Mouse (Mus musculus): Measurements from ENCODE around the gene Olfr1209. TPM values are rescaled to one million over a fixed set of nuclear protein-coding genes. Genes with fewer than 3 reads are reported as not detected.

The Olfr1209 gene
- polyA plus RNA-seq (2015; fragmentation: Nextera tagmentation; extraction: Ambion mirVana), result not detected in 2 replicates

DNA sequence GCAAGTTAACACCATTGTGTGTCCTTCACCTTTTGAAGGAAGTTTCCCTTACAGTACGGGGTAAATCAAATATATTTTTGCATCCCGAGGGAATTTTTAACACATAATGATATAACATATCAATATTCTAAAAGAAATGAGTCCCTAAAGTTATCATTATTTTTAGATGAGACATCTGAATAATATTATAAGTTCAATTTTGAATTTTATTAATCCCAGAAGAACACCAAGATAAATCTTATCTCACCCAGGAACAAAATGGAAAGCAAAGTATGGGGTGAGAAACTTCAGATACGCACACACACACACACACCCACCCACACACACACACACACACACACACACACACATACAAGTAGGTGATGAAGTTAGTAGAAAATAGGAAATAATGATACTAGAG is at the start of gene Olfr1209:
Gene Olfr1209 (minus strand): TSS at position 101 of the 400 bp plus-strand sequence.
- DNase-seq (ENCODE audit: low spot score), result no peak

DNA sequence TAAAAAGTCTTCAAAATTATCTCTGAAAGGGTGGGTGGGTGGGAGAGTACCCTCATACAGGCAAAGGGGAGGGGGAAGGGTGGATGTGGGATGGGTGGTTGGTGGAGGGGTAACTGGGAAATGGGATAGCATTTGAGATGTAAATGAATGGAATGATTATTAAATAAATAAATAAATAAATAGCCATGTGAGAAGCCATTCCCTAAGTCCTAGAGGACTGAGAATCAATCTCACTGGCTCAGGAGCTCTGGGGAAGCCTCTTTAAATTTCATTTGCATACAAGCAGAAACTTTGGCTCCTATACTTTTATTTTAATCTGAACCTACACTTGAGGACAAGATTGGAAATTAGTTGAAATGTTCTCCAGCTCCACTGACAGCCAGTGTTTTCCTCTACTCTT is 38.7 kb upstream of the Olfr1209 start, which contains the start of gene Olfr1212:
Gene Olfr1212 (plus strand): TSS at position 301 of the 400 bp plus-strand sequence.
- DNase-seq (ENCODE audit: low spot score), result no peak

DNA sequence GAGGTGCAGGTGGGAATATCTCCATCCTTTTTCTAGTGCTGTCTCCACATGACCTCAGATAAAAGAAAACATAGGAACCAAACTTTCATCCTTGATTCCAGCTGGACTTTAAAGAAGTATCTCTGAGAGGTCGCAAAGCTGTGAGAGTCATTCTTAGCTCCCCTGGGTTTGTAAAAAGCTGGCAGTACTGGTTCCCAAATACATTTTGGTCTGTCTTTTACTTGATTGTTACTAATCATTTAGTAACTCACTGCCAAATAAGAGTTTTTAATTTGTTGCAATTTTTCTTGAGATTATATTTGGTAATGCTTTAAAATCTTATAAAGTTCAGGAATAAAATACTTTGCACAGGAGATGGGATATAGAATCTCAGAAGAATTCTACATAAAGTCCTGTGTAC is 23.1 kb upstream of the Olfr1209 start, which contains the start of gene Olfr1211:
Gene Olfr1211 (minus strand): TSS at position 101 of the 400 bp plus-strand sequence.
- DNase-seq (ENCODE audit: low spot score), result no peak

DNA sequence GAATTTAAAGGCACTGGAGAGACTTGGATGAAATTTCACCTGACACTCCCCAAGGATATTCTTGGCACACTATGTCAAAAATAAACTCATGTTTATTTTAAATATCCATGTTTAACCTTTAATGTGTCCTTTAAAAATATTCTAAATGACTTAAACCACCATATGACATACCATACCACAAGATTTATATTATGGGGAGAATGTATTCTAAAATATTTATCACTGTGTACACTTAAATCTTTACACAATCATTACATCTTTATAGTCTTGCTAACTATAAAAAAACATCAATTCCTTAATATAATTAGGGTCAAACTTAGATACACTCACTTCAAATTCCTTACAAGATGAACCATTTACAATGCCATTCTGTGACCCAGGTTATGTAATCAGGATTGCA is 12.7 kb downstream of the Olfr1209 start, which contains the start of gene Olfr1208:
Gene Olfr1208 (minus strand): TSS at position 101 of the 400 bp plus-strand sequence.
- no peak for DNase-seq (ENCODE audit: low spot score)

GRCm38 (mm10) chr2:88862931-88863330 is 52.0 kb downstream of the Olfr1209 start, which contains the start of gene Olfr1206:
Gene Olfr1206, plus strand, starts transcription at chr2:88863231.
- DNase-seq (ENCODE audit: low spot score), result no peak

Other genes with a start within 250 kb of the Olfr1209 start
- gene Olfr1193, start 239.5 kb downstream of the Olfr1209 start, polyA plus RNA-seq (2015; fragmentation: Nextera tagmentation; extraction: Ambion mirVana), result not detected in 2 replicates
- gene Olfr1195, start 226.0 kb downstream of the Olfr1209 start, polyA plus RNA-seq (2015; fragmentation: Nextera tagmentation; extraction: Ambion mirVana), result not detected in 2 replicates
- gene Olfr1196, start 210.6 kb downstream of the Olfr1209 start, polyA plus RNA-seq (2015; fragmentation: Nextera tagmentation; extraction: Ambion mirVana), result not detected in 2 replicates
- not detected in 2 replicates for gene Olfr1197, start 182.8 kb downstream of the Olfr1209 start, polyA plus RNA-seq (2015; fragmentation: Nextera tagmentation; extraction: Ambion mirVana)
- not detected in 2 replicates for gene Olfr1198, start 163.8 kb downstream of the Olfr1209 start, polyA plus RNA-seq (2015; fragmentation: Nextera tagmentation; extraction: Ambion mirVana)
- not detected in 2 replicates for gene Olfr1199, start 154.7 kb downstream of the Olfr1209 start, polyA plus RNA-seq (2015; fragmentation: Nextera tagmentation; extraction: Ambion mirVana)
- not detected in 2 replicates for gene Olfr1200, start 144.7 kb downstream of the Olfr1209 start, polyA plus RNA-seq (2015; fragmentation: Nextera tagmentation; extraction: Ambion mirVana)
- gene Olfr1201, start 122.1 kb downstream of the Olfr1209 start, polyA plus RNA-seq (2015; fragmentation: Nextera tagmentation; extraction: Ambion mirVana), result not detected in 2 replicates
- gene Olfr1202, start 100.7 kb downstream of the Olfr1209 start, polyA plus RNA-seq (2015; fragmentation: Nextera tagmentation; extraction: Ambion mirVana), result not detected in 2 replicates
- not detected in 2 replicates for gene Olfr1205, start 85.4 kb downstream of the Olfr1209 start, polyA plus RNA-seq (2015; fragmentation: Nextera tagmentation; extraction: Ambion mirVana)
- gene Olfr1204, start 65.9 kb downstream of the Olfr1209 start, polyA plus RNA-seq (2015; fragmentation: Nextera tagmentation; extraction: Ambion mirVana), result not detected in 2 replicates
- gene Olfr1206, start 51.9 kb downstream of the Olfr1209 start, polyA plus RNA-seq (2015; fragmentation: Nextera tagmentation; extraction: Ambion mirVana), result not detected in 2 replicates
- not detected in 2 replicates for gene Olfr1208, start 12.8 kb downstream of the Olfr1209 start, polyA plus RNA-seq (2015; fragmentation: Nextera tagmentation; extraction: Ambion mirVana)
- gene Olfr1211, start 23.0 kb upstream of the Olfr1209 start, polyA plus RNA-seq (2015; fragmentation: Nextera tagmentation; extraction: Ambion mirVana), result not detected in 2 replicates
- gene Olfr1212, start 38.8 kb upstream of the Olfr1209 start, polyA plus RNA-seq (2015; fragmentation: Nextera tagmentation; extraction: Ambion mirVana), result not detected in 2 replicates
- not detected in 2 replicates for gene Gm13762, start 65.1 kb upstream of the Olfr1209 start, polyA plus RNA-seq (2015; fragmentation: Nextera tagmentation; extraction: Ambion mirVana)
- gene Olfr1214, start 77.5 kb upstream of the Olfr1209 start, polyA plus RNA-seq (2015; fragmentation: Nextera tagmentation; extraction: Ambion mirVana), result not detected in 2 replicates
- gene Olfr1215, start 91.8 kb upstream of the Olfr1209 start, polyA plus RNA-seq (2015; fragmentation: Nextera tagmentation; extraction: Ambion mirVana), result not detected in 2 replicates
- gene Olfr1216, start 103.2 kb upstream of the Olfr1209 start, polyA plus RNA-seq (2015; fragmentation: Nextera tagmentation; extraction: Ambion mirVana), result not detected in 2 replicates
- gene Olfr1217, start 116.9 kb upstream of the Olfr1209 start, polyA plus RNA-seq (2015; fragmentation: Nextera tagmentation; extraction: Ambion mirVana), result not detected in 2 replicates
- not detected in 2 replicates for gene Olfr1218, start 146.0 kb upstream of the Olfr1209 start, polyA plus RNA-seq (2015; fragmentation: Nextera tagmentation; extraction: Ambion mirVana)
- gene Olfr1219, start 168.4 kb upstream of the Olfr1209 start, polyA plus RNA-seq (2015; fragmentation: Nextera tagmentation; extraction: Ambion mirVana), result not detected in 2 replicates
- gene Olfr1220, start 191.7 kb upstream of the Olfr1209 start, polyA plus RNA-seq (2015; fragmentation: Nextera tagmentation; extraction: Ambion mirVana), result not detected in 2 replicates
- gene Olfr1221, start 202.1 kb upstream of the Olfr1209 start, polyA plus RNA-seq (2015; fragmentation: Nextera tagmentation; extraction: Ambion mirVana), result not detected in 2 replicates
- gene Olfr1222, start 217.9 kb upstream of the Olfr1209 start, polyA plus RNA-seq (2015; fragmentation: Nextera tagmentation; extraction: Ambion mirVana), result not detected in 2 replicates
- gene Olfr1223, start 236.4 kb upstream of the Olfr1209 start, polyA plus RNA-seq (2015; fragmentation: Nextera tagmentation; extraction: Ambion mirVana), result not detected in 2 replicates
- not detected in 2 replicates for gene Olfr1224-ps1, start 248.9 kb upstream of the Olfr1209 start, polyA plus RNA-seq (2015; fragmentation: Nextera tagmentation; extraction: Ambion mirVana)